Mouse (Mus musculus): ENCODE measurements around the gene Zfp949.
"Not testable (repeated sequence)": the region's sequence is repeated elsewhere in the genome, so short reads cannot be mapped to it uniquely, and the experiment has no call there.

Zfp949 gene

DNA sequence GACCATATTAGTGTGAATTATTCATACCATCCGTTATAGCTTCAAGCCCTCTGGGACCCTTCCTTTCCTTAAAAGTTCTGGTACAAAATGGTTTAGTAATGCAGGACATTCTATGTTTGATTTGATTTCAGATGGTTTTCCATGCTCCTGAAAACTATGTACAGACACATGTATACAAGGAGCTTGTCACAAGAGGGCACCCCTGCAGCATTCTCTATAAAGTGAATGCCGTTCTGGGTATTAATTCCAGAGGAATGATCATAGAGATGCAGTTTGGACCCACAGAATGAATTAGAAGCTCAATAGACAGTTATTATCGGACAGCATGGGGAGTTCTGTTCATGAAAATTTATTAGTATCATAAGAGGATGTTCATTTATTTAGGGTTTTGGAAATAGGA is 2.3 kb upstream of the Zfp949 start:
- DNase-seq, result no peak

DNA sequence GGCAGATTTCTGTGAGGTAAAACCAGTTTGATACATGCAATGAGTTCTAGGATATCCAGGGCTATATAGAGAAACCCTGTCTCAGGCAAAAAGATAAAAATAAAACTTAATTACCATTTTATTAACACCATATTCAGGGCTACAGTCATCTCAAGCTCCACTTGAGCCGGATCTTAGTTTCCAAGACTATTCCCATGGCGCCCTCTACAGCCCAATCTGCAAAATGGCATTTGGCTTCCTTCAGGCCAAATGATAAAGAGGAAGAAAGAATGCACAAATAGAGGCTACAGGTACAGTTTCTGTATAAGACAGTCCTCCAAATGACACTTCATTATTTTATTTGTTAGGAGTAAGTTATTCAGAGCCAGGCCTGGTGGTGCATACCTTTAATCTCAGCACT is 1.7 kb upstream of the Zfp949 start:
- peak; percentile 71 for DNase-seq

- no peak for DNase-seq
Measured at GRCm38 (mm10) chr9:88546657-88547056, 1.2 kb upstream of the Zfp949 start.

GRCm38 (mm10) chr9:88547270-88547669 is 550 bp upstream of the Zfp949 start:
- peak; percentile 61 for DNase-seq

- no peak for DNase-seq
Measured at GRCm38 (mm10) chr9:88548614-88548945, 760 bp downstream of the Zfp949 start.

- no peak for DNase-seq
Measured at GRCm38 (mm10) chr9:88553071-88553470, 5.3 kb downstream of the Zfp949 start.

DNA sequence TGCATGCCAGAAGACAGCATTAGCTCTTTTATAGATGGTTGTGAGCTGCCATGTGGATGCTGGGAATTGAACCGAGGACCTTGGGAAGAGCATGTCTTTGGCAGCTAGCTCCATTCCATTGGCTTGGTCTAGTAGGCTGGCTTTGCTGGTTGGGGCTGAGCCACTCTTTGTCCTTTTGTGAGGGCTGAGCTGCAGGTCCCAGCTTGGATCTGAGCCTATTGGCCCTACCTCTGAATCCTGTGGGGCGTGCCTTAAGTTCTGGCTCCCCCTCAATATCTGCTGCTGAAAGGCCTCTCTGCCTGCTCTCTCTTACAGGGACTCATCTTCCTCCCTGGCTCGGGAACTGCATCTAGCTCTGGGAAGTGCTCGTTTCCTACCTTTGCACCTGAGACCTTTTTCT is 10.3 kb downstream of the Zfp949 start:
- no peak for DNase-seq

DNA sequence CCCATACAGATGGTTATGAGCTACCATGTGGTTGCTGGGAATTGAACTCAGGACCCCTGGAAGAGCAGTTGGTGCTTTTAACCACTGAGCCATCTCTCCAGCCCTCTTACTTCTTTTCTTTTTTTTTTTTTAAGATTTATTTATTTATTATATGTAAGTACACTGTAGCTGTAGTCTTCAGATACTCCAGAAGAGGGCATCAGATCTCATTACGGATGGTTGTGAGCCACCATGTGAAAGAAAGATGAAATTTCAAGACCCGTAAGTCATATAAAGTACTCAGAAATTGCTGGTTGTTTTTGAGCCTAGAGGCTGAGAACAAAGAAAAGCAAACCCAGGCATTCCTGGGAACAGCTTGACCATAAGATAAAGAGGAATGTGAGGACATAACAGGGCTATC is 13.7 kb downstream of the Zfp949 start:
- DNase-seq, result not testable (repeated sequence)

DNA sequence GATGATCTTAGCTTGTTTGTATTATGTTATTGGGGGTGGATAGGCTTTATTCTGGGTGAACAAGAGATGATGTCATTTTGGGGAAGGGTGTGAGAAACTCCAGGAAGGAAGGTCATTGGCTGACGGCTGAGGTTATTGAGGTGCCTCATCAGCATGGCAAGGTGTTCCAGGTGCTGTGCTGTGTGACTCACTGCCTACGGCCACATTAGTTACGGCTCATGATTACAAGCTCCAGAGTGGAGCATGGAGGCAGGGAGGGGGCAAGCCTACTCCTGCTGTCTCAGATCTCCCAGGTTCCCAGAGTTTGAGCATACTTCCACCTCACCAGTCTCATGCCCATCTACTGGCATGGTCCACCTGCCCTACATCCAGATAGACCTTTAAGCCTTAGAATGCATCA is 22.7 kb downstream of the Zfp949 start:
- DNase-seq, result not testable (repeated sequence)

DNA sequence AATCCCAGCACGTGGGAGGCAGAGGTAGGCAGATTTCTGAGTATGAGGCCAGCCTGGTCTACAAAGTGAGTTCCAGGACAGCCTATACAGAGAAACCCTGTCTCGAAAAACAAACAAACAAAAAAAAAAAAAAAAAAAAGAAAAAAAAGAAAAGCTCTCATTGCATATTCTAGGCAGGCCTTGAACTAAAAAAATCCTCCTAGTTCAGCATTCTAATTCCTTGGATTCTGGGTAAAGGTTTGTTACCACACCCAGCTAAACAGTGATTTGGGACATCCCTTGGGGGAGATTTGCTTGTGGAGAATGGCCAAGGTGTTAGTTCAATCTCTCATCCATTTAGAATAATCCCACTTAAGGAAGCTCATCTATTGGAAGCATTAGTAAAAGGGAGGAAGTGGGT is 32.8 kb downstream of the Zfp949 start, which contains the start of gene Trim43a:
Gene Trim43a (plus strand): TSS at position 301 of the 400 bp plus-strand sequence.
- DNase-seq, result not testable (repeated sequence)

- DNase-seq, result not testable (repeated sequence)
Measured at GRCm38 (mm10) chr9:88593708-88594107, 45.9 kb downstream of the Zfp949 start.

- DNase-seq, result peak; percentile 100
Measured at GRCm38 (mm10) chr9:88599206-88600162, 51.7 kb downstream of the Zfp949 start.

All from lung, postnatal 36 days (tissue).